Mouse (Mus musculus) lung, postnatal 0 days (tissue): ENCODE measurements around the gene Tctn1.

Source experiments
- CTCF ChIP-seq: IDR thresholded peaks from 2 replicates; pipeline ENCODE4 v1.5.1; 2016; ENCODE audit warnings: antibody characterized with exemption, mild to moderate bottlenecking
- EP300 ChIP-seq: IDR thresholded peaks from 2 replicates; pipeline ENCODE4 v1.6.1; 2016; ENCODE audit warnings: antibody characterized with exemption, mild to moderate bottlenecking, control low read depth

- TF ChIP-seq EP300 = no peak
- no peak for TF ChIP-seq CTCF
Observed at GRCm38 (mm10) chr5:122201904-122202303, 62.4 kb downstream of the Tctn1 start.
